Mouse (Mus musculus) lung, adult 2 months (tissue): ENCODE data around the gene Tmem108. TPM values are rescaled to one million over a fixed set of nuclear protein-coding genes. Genes with fewer than 3 reads are reported as not detected.

Experiments
- DNase-seq: peaks from one replicate; pipeline ENCODE4 v3.0.0; 2022
- H3K4me1 ChIP-seq: fragments of 200-500 bp; 2 replicates; pipeline ENCODE4 v1.6.1; 2011; ENCODE audit warnings: low read length; ENCODE audit not compliant: control insufficient read depth, insufficient read depth
- H3K4me3 ChIP-seq: fragments of 200-500 bp; replicated peaks from 2 replicates; pipeline ENCODE3; 2011; ENCODE audit warnings: low read depth, mild to moderate bottlenecking, control low read depth, low read length; ENCODE audit errors: extremely low read depth
- CTCF ChIP-seq: fragments of 200-500 bp; IDR thresholded peaks from 2 replicates; pipeline ENCODE4 v1.5.1; 2011; ENCODE audit warnings: mild to moderate bottlenecking, low read length, control low read depth; ENCODE audit not compliant: insufficient read depth
- POLR2A ChIP-seq: fragments of 200-500 bp; IDR thresholded peaks from 2 replicates; pipeline ENCODE4 v1.6.1; 2011; ENCODE audit warnings: low read depth, mild to moderate bottlenecking, control low read depth, low read length, borderline replicate concordance; ENCODE audit errors: extremely low read depth
- WGBS: fragments of 180-500 bp; shearing (Covaris S2); methylation state at CpG from one replicate; pipeline ENCODE4 v1.1.7; 2018; 5-methylcytosine and 5-hydroxymethylcytosine counted together
- polyA plus RNA-seq: library from polyadenylated mRNA; depleted of rRNA; stranded (reverse); fragments of >200 nt; gene quantifications from 2 replicates; pipeline ENCODE4 v1.2.3, GENCODE M21; 2012

The Tmem108 gene
- polyA plus RNA-seq, 1 experiment, result 9.1 TPM

GRCm38 (mm10) chr9:103645724-103646123 is 115.9 kb downstream of the Tmem108 start:
- Histone ChIP-seq H3K4me3 (no peak overlapping the region), H3K4me1 (no peaks in the 10 kb centered on the region)
- TF ChIP-seq POLR2A, result no peak
- no peak for TF ChIP-seq CTCF
- DNase-seq, result no peak
- WGBS, result 75% methylated on average over 7 of the region's 7 CpGs

- Histone ChIP-seq H3K4me1 (no peaks in the 10 kb centered on the region), H3K4me3 (no peak overlapping the region)
- 76% methylated on average over 10 of the region's 10 CpGs for WGBS
- no peak for DNase-seq
- no peak for TF ChIP-seq POLR2A
- no peak for TF ChIP-seq CTCF
Observed at GRCm38 (mm10) chr9:103642300-103642699, 119.3 kb downstream of the Tmem108 start.

GRCm38 (mm10) chr9:103641340-103641739 is 120.3 kb downstream of the Tmem108 start:
- 89% methylated on average over 4 of the region's 4 CpGs for WGBS
- H3K4me1 ChIP-seq, result no peaks in the 10 kb centered on the region
- H3K4me3 ChIP-seq, result no peak overlapping the region
- TF ChIP-seq CTCF (no peak), POLR2A (no peak)
- DNase-seq, result no peak

- TF ChIP-seq CTCF (no peak), POLR2A (no peak)
Observed at GRCm38 (mm10) chr9:103639413-103639812, 122.2 kb downstream of the Tmem108 start.

GRCm38 (mm10) chr9:103637451-103637850 is 124.2 kb downstream of the Tmem108 start:
- WGBS, result 70% methylated on average over 3 of the region's 3 CpGs
- Histone ChIP-seq H3K4me1 (no peaks in the 10 kb centered on the region), H3K4me3 (no peak overlapping the region)
- TF ChIP-seq CTCF (no peak), POLR2A (no peak)
- no peak for DNase-seq

More at GRCm38 (mm10) chr9:103639413-103639812, 122.2 kb downstream of the Tmem108 start:
- 20% methylated on average over 1 of the region's 1 CpGs for WGBS
- H3K4me1 ChIP-seq, result no peaks in the 10 kb centered on the region
- no peak overlapping the region for H3K4me3 ChIP-seq
- DNase-seq, result no peak

GRCm38 (mm10) chr9:103636847-103637246 is 124.8 kb downstream of the Tmem108 start:
- TF ChIP-seq CTCF, result no peak
- TF ChIP-seq POLR2A, result no peak
- WGBS, result 46% methylated on average over 3 of the region's 3 CpGs
- DNase-seq, result no peak
- Histone ChIP-seq H3K4me1 (no peaks in the 10 kb centered on the region), H3K4me3 (no peak overlapping the region)

- 54% methylated on average over 9 of the region's 9 CpGs for WGBS
- DNase-seq, result no peak
- Histone ChIP-seq H3K4me3 (no peak overlapping the region), H3K4me1 (no peaks in the 10 kb centered on the region)
- TF ChIP-seq CTCF (no peak), POLR2A (no peak)
Observed at GRCm38 (mm10) chr9:103628861-103629469, 132.7 kb downstream of the Tmem108 start.

- 86% methylated on average over 8 of the region's 8 CpGs for WGBS
- Histone ChIP-seq H3K4me3 (no peak overlapping the region), H3K4me1 (no peaks in the 10 kb centered on the region)
- TF ChIP-seq CTCF, result no peak
- no peak for TF ChIP-seq POLR2A
- DNase-seq, result no peak
Observed at GRCm38 (mm10) chr9:103627404-103627900, 134.2 kb downstream of the Tmem108 start.

GRCm38 (mm10) chr9:103626156-103626555 is 135.5 kb downstream of the Tmem108 start:
- TF ChIP-seq POLR2A (no peak), CTCF (no peak)
- H3K4me3 ChIP-seq, result no peak overlapping the region
- H3K4me1 ChIP-seq, result no peaks in the 10 kb centered on the region
- WGBS, result 81% methylated on average over 4 of the region's 4 CpGs
- no peak for DNase-seq

- H3K4me3 ChIP-seq, result no peak overlapping the region
- peak; percentile 31 for DNase-seq
- TF ChIP-seq CTCF (peak; percentile 65), POLR2A (no peak)
- 17% methylated on average over 1 of the region's 1 CpGs for WGBS
- H3K4me1 ChIP-seq, result no peaks in the 10 kb centered on the region
Observed at GRCm38 (mm10) chr9:103624649-103625048, 137.0 kb downstream of the Tmem108 start.
